Mouse (Mus musculus): ENCODE measurements around the gene Chat. TPM values are rescaled to one million over a fixed set of nuclear protein-coding genes. Genes with fewer than 3 reads are reported as not detected.

Gene Chat
- polyA plus RNA-seq, 1 experiment: not detected

- H3K27me3 ChIP-seq (replicated peaks; ENCODE audit: control insufficient read depth, insufficient read depth, low read length): no peaks in the 10 kb centered on the region
- no peaks in the 10 kb centered on the region for H3K36me3 ChIP-seq (ENCODE audit: control insufficient read depth, insufficient read depth, low read length)
- TF ChIP-seq POLR2A (IDR thresholded peaks at IDR 0.05; ENCODE audit: low read depth, low read length) (no peak), CTCF (conservative IDR thresholded peaks at IDR 0.05; ENCODE audit: insufficient read depth, insufficient read length, low read depth, low read length) (no peak)
- WGBS: 9% methylated on average over 4 of the region's 4 CpGs
- no peak for DNase-seq
- H3K27ac ChIP-seq (ENCODE audit: insufficient read depth, low read depth, low read length): no peak overlapping the region
- no peaks in the 10 kb centered on the region for H3K4me1 ChIP-seq (ENCODE audit: control insufficient read depth, insufficient read depth, low read length)
- no peak overlapping the region for H3K4me3 ChIP-seq (ENCODE audit: insufficient read depth, low read depth, low read length)
These were observed 13.2 kb downstream of the Chat start for GRCm38 (mm10) chr14:32452552-32452951.

GRCm38 (mm10) chr14:32446989-32447388, 18.8 kb downstream of the Chat start:
- Histone ChIP-seq H3K36me3 (ENCODE audit: control insufficient read depth, insufficient read depth, low read length) (no peaks in the 10 kb centered on the region), H3K4me3 (ENCODE audit: insufficient read depth, low read depth, low read length) (no peak overlapping the region), H3K27me3 (replicated peaks; ENCODE audit: control insufficient read depth, insufficient read depth, low read length) (no peaks in the 10 kb centered on the region), H3K27ac (ENCODE audit: insufficient read depth, low read depth, low read length) (no peak overlapping the region), H3K4me1 (ENCODE audit: control insufficient read depth, insufficient read depth, low read length) (no peaks in the 10 kb centered on the region)
- DNase-seq: no peak
- no peak for TF ChIP-seq POLR2A (IDR thresholded peaks at IDR 0.05; ENCODE audit: low read depth, low read length)
- TF ChIP-seq CTCF (conservative IDR thresholded peaks at IDR 0.05; ENCODE audit: insufficient read depth, insufficient read length, low read depth, low read length): no peak
- WGBS: 71% methylated on average over 6 of the region's 6 CpGs

- Histone ChIP-seq H3K4me1 (ENCODE audit: control insufficient read depth, insufficient read depth, low read length) (no peaks in the 10 kb centered on the region), H3K27ac (ENCODE audit: insufficient read depth, low read depth, low read length) (no peak overlapping the region), H3K4me3 (ENCODE audit: insufficient read depth, low read depth, low read length) (no peak overlapping the region), H3K27me3 (replicated peaks; ENCODE audit: control insufficient read depth, insufficient read depth, low read length) (no peaks in the 10 kb centered on the region), H3K36me3 (ENCODE audit: control insufficient read depth, insufficient read depth, low read length) (no peaks in the 10 kb centered on the region)
- TF ChIP-seq POLR2A (IDR thresholded peaks at IDR 0.05; ENCODE audit: low read depth, low read length) (no peak), CTCF (conservative IDR thresholded peaks at IDR 0.05; ENCODE audit: insufficient read depth, insufficient read length, low read depth, low read length) (no peak)
- 38% methylated on average over 8 of the region's 8 CpGs for WGBS
- no peak for DNase-seq
These were observed 22.3 kb downstream of the Chat start for GRCm38 (mm10) chr14:32443446-32443845.

- H3K27ac ChIP-seq (ENCODE audit: insufficient read depth, low read depth, low read length): no peak overlapping the region
- H3K27me3 ChIP-seq (replicated peaks; ENCODE audit: control insufficient read depth, insufficient read depth, low read length): no peaks in the 10 kb centered on the region
- H3K4me1 ChIP-seq (ENCODE audit: control insufficient read depth, insufficient read depth, low read length): no peaks in the 10 kb centered on the region
- 26% methylated on average over 3 of the region's 3 CpGs for whole genome bisulfite sequencing
- DNase-seq: no peak
- no peak for TF ChIP-seq CTCF (conservative IDR thresholded peaks at IDR 0.05; ENCODE audit: insufficient read depth, insufficient read length, low read depth, low read length)
- no peak for TF ChIP-seq POLR2A (IDR thresholded peaks at IDR 0.05; ENCODE audit: low read depth, low read length)
- H3K4me3 ChIP-seq (ENCODE audit: insufficient read depth, low read depth, low read length): no peak overlapping the region
- H3K36me3 ChIP-seq (ENCODE audit: control insufficient read depth, insufficient read depth, low read length): no peaks in the 10 kb centered on the region
These were observed 26.0 kb downstream of the Chat start for GRCm38 (mm10) chr14:32439744-32440143.

- no peaks in the 10 kb centered on the region for H3K27me3 ChIP-seq (replicated peaks; ENCODE audit: control insufficient read depth, insufficient read depth, low read length)
- WGBS: 69% methylated on average over 5 of the region's 5 CpGs
- no peak for TF ChIP-seq CTCF (conservative IDR thresholded peaks at IDR 0.05; ENCODE audit: insufficient read depth, insufficient read length, low read depth, low read length)
- no peak for TF ChIP-seq POLR2A (IDR thresholded peaks at IDR 0.05; ENCODE audit: low read depth, low read length)
- H3K36me3 ChIP-seq (ENCODE audit: control insufficient read depth, insufficient read depth, low read length): no peaks in the 10 kb centered on the region
- H3K4me3 ChIP-seq (ENCODE audit: insufficient read depth, low read depth, low read length): no peak overlapping the region
- DNase-seq: no peak
- H3K4me1 ChIP-seq (ENCODE audit: control insufficient read depth, insufficient read depth, low read length): no peaks in the 10 kb centered on the region
- H3K27ac ChIP-seq (ENCODE audit: insufficient read depth, low read depth, low read length): no peak overlapping the region
These were observed 26.5 kb downstream of the Chat start for GRCm38 (mm10) chr14:32439316-32439715.

DNA sequence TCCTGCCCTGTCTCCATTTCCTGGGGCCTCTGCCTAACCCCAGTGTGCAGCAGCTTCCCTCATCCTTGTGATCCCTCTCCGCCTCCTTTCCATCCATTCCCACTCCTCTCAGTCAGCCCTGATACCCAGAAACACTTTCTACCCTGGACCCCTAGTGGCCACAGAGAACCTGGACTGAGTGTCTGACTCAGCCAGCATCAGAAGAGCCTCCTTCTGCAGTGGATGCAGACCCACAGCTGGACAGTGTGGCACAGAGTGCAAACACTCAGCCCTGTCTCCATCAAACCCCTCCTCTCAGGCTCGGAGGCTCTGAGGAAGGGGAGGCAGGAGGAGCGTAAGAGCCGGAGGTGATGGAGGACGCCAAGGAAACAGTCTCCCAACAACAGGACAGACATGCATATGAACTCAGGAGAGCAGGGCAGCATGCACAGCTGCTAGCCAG, 28.4 kb downstream of the Chat start:
- no peaks in the 10 kb centered on the region for H3K4me1 ChIP-seq (ENCODE audit: control insufficient read depth, insufficient read depth, low read length)
- no peak for DNase-seq
- no peak overlapping the region for H3K27ac ChIP-seq (ENCODE audit: insufficient read depth, low read depth, low read length)
- no peaks in the 10 kb centered on the region for H3K27me3 ChIP-seq (replicated peaks; ENCODE audit: control insufficient read depth, insufficient read depth, low read length)
- 44% methylated on average over 5 of the region's 5 CpGs for WGBS
- no peaks in the 10 kb centered on the region for H3K36me3 ChIP-seq (ENCODE audit: control insufficient read depth, insufficient read depth, low read length)
- H3K4me3 ChIP-seq (ENCODE audit: insufficient read depth, low read depth, low read length): no peak overlapping the region
- TF ChIP-seq CTCF (conservative IDR thresholded peaks at IDR 0.05; ENCODE audit: insufficient read depth, insufficient read length, low read depth, low read length) (no peak; the same call in 1 of the 2 replicates), POLR2A (IDR thresholded peaks at IDR 0.05; ENCODE audit: low read depth, low read length) (no peak)

DNA sequence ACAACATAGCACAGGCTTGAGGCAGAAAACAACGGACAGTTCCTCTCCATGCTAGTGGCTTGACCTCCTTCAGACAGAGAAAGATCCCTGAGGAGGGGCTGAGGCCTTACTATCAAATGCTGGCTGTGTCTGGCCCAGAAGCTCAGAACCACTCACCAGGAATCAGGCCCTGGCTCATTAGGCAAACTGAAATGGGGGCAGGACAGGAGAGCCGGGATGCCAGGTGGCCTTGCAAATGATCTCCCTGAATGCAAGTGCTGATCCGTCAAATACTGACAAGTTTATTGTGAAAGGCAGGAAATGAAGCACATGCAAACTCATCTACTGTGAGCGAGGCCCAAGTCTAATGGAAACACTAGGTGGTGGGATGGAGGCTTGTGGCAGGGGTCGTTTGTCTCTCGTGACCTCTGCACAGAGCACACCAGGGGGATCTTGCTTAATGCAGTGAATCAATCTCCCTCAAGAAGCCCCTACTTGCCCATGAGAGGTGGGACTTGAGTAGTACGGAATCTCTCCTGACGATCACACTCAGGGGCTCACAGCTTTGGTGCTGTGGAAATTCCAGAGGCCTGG, 36.7 kb downstream of the Chat start:
- no peak overlapping the region for H3K27ac ChIP-seq (ENCODE audit: insufficient read depth, low read depth, low read length)
- H3K4me3 ChIP-seq (ENCODE audit: insufficient read depth, low read depth, low read length): no peak overlapping the region
- no peaks in the 10 kb centered on the region for H3K4me1 ChIP-seq (ENCODE audit: control insufficient read depth, insufficient read depth, low read length)
- TF ChIP-seq POLR2A (IDR thresholded peaks at IDR 0.05; ENCODE audit: low read depth, low read length) (no peak), CTCF (conservative IDR thresholded peaks at IDR 0.05; ENCODE audit: insufficient read depth, insufficient read length, low read depth, low read length) (no peak)
- 22% methylated on average over 8 of the region's 8 CpGs for WGBS
- no peaks in the 10 kb centered on the region for H3K27me3 ChIP-seq (replicated peaks; ENCODE audit: control insufficient read depth, insufficient read depth, low read length)
- no peak for DNase-seq
- H3K36me3 ChIP-seq (ENCODE audit: control insufficient read depth, insufficient read depth, low read length): no peaks in the 10 kb centered on the region

Measured in kidney, adult 2 months (tissue).